Mouse (Mus musculus) cerebellum, adult 8-10 months (tissue): ENCODE data around the gene Gm10842.

Experiments
- DNase-seq: peaks from one replicate; pipeline ENCODE4 v3.0.0; 2022

Gm10842 gene

DNA sequence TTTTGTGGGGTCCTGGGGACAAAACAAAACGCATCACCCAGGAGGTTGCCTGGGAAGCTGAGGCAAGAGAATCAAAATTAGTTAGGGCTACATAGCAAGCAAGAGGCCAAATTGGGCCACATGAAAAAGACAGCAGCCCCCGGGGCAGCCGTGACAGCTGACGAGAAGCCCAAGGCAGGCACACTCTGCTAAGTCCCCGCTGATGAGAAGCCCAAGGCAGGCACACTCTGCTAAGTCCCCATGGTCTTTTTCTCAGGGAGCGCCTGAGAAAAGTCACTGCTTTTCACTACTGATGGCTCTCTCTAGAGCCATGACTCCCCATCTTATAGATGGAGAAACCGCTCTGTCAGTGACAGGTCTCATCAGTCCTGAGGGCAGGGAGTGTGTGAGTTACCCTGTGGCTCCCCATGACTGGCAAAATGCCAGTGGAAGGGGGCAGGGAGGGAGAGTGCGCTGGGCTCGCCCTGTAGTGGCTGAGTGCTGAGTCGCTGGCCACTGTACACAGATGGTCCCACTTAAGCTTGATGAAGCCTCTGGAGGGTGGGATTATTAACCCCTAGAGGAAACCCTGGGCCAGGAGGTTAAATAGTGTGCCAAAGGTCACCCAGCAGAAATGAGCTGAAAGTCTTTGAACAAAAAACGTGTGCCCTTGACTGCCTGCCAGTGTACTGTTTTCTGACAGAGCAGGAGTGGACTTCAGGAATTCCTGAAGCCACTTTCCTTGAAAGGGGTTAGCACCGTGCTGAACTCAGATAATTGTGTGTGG is 6.6 kb downstream of the Gm10842 start:
- DNase-seq = no peak

DNA sequence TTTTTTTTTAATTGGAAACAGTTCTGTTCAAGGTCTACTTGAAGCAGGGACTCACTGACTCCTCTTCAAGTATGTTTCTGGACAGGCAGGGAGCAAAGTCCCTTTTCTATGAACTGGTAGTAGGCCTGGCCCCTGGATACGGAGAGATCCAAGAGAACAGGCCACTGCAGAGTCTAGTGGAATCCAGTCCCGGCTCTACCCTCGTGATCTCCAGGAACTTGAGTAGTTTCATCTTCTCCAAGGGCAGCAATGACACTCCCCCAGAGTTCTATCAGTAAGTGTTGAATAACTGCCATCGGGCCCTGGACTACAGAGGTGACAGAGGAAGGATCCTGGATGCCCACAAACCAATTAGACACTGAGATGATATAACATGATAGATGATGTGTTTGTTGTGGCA is 9.2 kb downstream of the Gm10842 start:
- DNase-seq = no peak

DNA sequence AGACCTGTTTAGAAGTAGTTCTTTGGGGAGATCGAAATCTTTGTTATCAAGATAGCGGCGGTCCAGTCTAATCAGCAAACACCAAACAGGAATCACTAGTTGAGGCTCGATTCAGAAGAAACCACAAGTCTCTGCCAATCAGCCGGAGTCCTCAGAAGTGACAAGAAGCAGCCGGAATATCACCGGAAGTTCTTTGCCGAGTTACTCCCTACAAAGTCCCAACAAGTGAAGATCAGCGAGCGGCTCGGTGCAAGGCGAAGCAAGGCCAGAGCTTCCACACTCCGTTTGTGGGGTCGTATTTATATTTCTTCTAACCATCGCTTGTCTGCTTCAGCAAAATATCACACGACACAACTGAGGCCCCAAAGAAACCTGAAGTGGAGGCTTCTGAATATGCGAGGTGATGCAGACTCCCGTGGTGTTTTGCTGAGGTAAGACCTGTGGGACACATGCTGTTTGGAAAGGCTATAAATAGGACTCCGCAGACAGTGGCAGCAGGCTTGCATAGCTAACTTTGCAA is 10.1 kb downstream of the Gm10842 start:
- no peak for DNase-seq

DNA sequence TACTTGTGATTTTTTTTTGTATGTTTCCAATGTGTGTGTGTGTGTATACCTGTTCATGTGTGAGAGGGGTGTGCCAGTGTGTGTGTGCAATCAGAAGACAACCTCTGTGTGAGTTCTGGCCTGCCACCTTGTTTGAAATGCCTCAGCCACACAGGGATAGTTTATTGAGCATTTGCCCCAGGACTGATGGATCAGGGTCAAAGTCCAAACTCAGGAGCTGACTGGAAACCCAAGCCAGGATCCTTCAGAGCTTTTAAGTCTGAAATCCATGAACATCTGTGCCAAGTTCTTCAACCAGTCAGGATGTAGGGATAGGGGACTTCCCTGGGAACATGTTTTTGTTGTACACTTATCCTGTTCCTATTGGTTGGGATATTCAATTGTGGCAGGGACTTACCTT is 11.4 kb downstream of the Gm10842 start:
- no peak for DNase-seq

- DNase-seq = no peak
These were observed 13.1 kb downstream of the Gm10842 start for GRCm38 (mm10) chr11:105159673-105160360.

DNA sequence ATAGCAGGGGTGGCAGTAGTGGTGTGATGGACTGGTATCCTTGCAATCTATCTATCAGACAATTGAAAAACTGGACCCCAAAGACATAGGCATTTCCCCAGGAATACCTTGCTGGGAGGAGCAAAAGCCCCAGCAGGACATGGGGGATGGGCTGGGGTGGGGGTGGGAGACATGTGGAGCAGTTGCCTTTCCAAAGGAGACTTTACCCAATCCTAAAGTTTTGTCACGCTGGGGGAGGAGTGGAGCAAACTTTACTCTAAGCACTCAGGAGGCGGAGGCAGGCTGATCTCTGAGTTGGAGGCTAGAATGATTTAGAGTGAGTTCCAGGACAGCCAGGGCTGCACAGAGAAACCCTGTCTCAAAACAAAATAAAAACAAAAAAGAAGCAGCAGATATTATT is 14.7 kb downstream of the Gm10842 start:
- no peak for DNase-seq

- DNase-seq = no peak
These were observed 18.1 kb downstream of the Gm10842 start for GRCm38 (mm10) chr11:105164516-105165510.

- DNase-seq = no peak
These were observed 20.1 kb downstream of the Gm10842 start for GRCm38 (mm10) chr11:105166780-105167179.

- DNase-seq = no peak
These were observed 31.8 kb downstream of the Gm10842 start, which contains the start of gene Tlk2 for GRCm38 (mm10) chr11:105178516-105178915. Gene Tlk2 (plus strand): TSS chr11:105178807.

GRCm38 (mm10) chr11:105179523-105179922 is 32.8 kb downstream of the Gm10842 start:
- no peak for DNase-seq

- peak; percentile 40 for DNase-seq
These were observed 33.9 kb downstream of the Gm10842 start for GRCm38 (mm10) chr11:105180471-105181091.

DNA sequence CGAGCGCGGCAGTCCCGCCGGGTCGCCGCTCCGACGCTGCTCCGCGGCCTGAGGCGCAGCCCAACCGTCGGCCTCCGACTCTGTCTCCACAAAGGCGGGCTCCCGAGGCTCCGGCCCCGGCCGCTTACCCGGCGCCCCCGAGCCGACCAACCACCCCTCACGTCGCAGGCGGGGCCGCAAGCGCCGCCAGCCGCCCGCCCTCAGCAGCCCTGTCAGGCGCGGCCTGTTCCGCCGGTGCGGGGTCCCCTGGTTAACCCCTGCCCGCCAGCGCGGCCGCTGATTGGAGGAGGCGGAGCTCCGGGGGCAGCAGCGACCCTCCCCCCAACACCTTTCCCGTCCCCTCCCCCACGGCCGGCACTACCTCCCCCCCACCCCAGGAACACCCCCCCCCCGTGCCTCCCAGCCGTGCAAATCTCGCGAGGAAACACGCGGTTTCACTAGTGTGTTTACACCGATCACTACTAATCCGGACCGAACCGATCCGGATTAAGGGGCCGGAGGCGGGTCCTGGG is 34.5 kb downstream of the Gm10842 start:
- DNase-seq = peak; percentile 81

- DNase-seq = peak; percentile 50
These were observed 35.2 kb downstream of the Gm10842 start for GRCm38 (mm10) chr11:105181689-105182460.

DNA sequence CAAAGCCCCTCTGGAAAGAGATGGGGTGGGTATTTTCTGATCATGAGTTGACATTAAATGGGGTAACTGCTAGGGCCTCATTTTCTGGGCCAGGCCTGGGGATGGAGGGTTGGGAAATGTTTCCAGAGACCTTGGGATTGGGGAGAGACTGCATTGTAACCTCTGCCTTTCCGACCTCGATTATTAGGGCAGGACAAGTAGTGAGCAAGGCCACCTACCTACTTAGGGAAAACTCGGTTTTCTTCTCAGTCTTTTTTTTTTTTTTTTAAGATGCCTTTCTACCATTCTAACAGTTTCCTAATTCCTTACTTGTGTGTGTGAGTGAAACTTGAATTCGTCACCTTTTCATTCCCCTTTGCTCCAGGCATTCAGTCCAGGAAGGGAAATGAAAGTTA is 35.8 kb downstream of the Gm10842 start:
- no peak for DNase-seq

- DNase-seq = no peak
These were observed 38.0 kb downstream of the Gm10842 start for GRCm38 (mm10) chr11:105184678-105185077.

- DNase-seq = no peak
These were observed 45.5 kb downstream of the Gm10842 start for GRCm38 (mm10) chr11:105192186-105192585.
